Mouse (Mus musculus) limb, embryonic 13.5 days (tissue): ENCODE data around the gene Tmf1. TPM values are rescaled to one million over a fixed set of nuclear protein-coding genes. Genes with fewer than 3 reads are reported as not detected.

Experiments used
- polyA plus RNA-seq: library from polyadenylated mRNA; unstranded; fragments of >200 nt; fragmentation: Nextera tagmentation; extraction: Ambion mirVana; gene quantifications from 2 replicates; pipeline ENCODE4 v1.2.1, GENCODE M21; 2015

Tmf1 gene
- polyA plus RNA-seq, 1 experiment from 2014 or later: 41.1 TPM

Other genes starting within 250 kb of the Tmf1 start
- 0.56 and 0.71 TPM in 2 replicates for gene Fam19a4, start 118.7 kb downstream of the Tmf1 start, polyA plus RNA-seq
- gene Eogt, start 29.9 kb downstream of the Tmf1 start, polyA plus RNA-seq: 11.0 and 12.6 TPM in 2 replicates
- 85.3 and 90.1 TPM in 2 replicates for gene Uba3, start 26.5 kb upstream of the Tmf1 start, polyA plus RNA-seq
- 71.4 and 71.5 TPM in 2 replicates for gene Arl6ip5, start 31.6 kb upstream of the Tmf1 start, polyA plus RNA-seq
- 7.6 and 7.8 TPM in 2 replicates for gene Lmod3, start 73.6 kb upstream of the Tmf1 start, polyA plus RNA-seq